Mouse (Mus musculus): Measurements from ENCODE around the gene Spata13.

- no peak for TF ChIP-seq EP300 (IDR thresholded peaks at IDR 0.05; ENCODE audit: low read depth in 1 of 2, low read length in 2 of 2)
- no peak for TF ChIP-seq POLR2A (IDR thresholded peaks at IDR 0.05; ENCODE audit: control insufficient read depth in 1 of 2, insufficient read depth in 1 of 2, low read depth in 1 of 2, low read length in 2 of 2, poor library complexity in 1 of 2)
Observed at GRCm38 (mm10) chr14:60799762-60800728, 166.2 kb downstream of the Spata13 start.

Measured in MEL (cell line).